Mouse (Mus musculus): ENCODE data around the gene Rps15a.

- TF ChIP-seq CTCF (IDR thresholded peaks at IDR 0.05; ENCODE audit: low read depth) = no peak
- TF ChIP-seq EP300 (optimal IDR thresholded peaks at IDR 0.05) = no peak
Observed at GRCm38 (mm10) chr7:118160121-118160520, 44.1 kb upstream of the Rps15a start.
